Mouse (Mus musculus): Measurements from ENCODE around the gene Amn. TPM values are rescaled to one million over a fixed set of nuclear protein-coding genes. Genes with fewer than 3 reads are reported as not detected.

The Amn gene
- polyA plus RNA-seq (2014; fragmentation: Illumina TruSeq; extraction: RNeasy Lipid Tissue Mini Kit (QIAGEN cat#74804); ENCODE audit: low read depth, low replicate concordance): 0.61 TPM

DNA sequence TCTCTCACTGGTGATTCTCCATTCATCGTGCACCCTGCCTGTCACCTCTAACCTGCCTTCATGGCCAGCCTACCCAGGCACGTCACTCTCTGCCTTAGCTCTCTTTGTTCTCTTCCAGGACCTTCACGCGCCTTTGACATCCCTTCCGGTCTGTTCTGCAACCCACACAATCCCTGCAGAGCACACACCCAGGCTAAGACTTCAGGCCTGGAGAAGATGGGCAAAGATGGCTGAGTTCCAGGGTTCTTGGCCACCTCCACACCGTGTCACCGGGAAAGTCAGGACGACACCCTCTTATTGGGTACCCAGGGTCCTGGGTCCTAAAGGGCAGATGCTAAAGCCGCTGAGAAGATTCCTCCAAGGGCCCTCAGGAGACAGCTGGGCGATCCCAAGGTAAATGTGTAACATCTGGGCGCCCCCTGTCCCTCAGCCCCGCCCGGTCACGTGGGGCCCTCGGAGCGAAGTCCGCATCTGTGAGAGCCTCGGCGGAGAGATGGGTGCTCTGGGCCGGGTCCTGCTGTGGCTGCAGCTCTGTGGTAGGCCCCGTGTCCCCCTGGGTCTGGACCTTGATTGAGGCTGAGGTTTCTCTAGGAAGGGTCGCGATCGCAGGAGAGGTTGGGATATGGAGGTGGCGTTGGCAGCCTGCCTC is at the start of gene Amn:
TSS of gene Amn (plus strand) at position 467 of the 649 bp plus-strand sequence.

Other genes starting within 250 kb of the Amn start
- 26.8 TPM for gene Rcor1, start 231.7 kb upstream of the Amn start, polyA plus RNA-seq (2014; fragmentation: Illumina TruSeq; extraction: RNeasy Lipid Tissue Mini Kit (QIAGEN cat#74804); ENCODE audit: low read depth, low replicate concordance)
- gene Traf3, start 104.7 kb upstream of the Amn start, polyA plus RNA-seq (2014; fragmentation: Illumina TruSeq; extraction: RNeasy Lipid Tissue Mini Kit (QIAGEN cat#74804); ENCODE audit: low read depth, low replicate concordance): 4.7 TPM
- not detected for gene 4930595D18Rik, start 86.6 kb upstream of the Amn start, polyA plus RNA-seq (2014; fragmentation: Illumina TruSeq; extraction: RNeasy Lipid Tissue Mini Kit (QIAGEN cat#74804); ENCODE audit: low read depth, low replicate concordance)
- 8.8 TPM for gene Cdc42bpb, start 106.6 kb downstream of the Amn start, polyA plus RNA-seq (2014; fragmentation: Illumina TruSeq; extraction: RNeasy Lipid Tissue Mini Kit (QIAGEN cat#74804); ENCODE audit: low read depth, low replicate concordance)
- not detected for gene Lbhd2, start 135.7 kb downstream of the Amn start, polyA plus RNA-seq (2014; fragmentation: Illumina TruSeq; extraction: RNeasy Lipid Tissue Mini Kit (QIAGEN cat#74804); ENCODE audit: low read depth, low replicate concordance)
- gene Exoc3l4, start 145.9 kb downstream of the Amn start, polyA plus RNA-seq (2014; fragmentation: Illumina TruSeq; extraction: RNeasy Lipid Tissue Mini Kit (QIAGEN cat#74804); ENCODE audit: low read depth, low replicate concordance): 0.28 TPM
- gene Tnfaip2, start 171.4 kb downstream of the Amn start, polyA plus RNA-seq (2014; fragmentation: Illumina TruSeq; extraction: RNeasy Lipid Tissue Mini Kit (QIAGEN cat#74804); ENCODE audit: low read depth, low replicate concordance): 6.7 TPM
- gene Gm266, start 214.7 kb downstream of the Amn start, polyA plus RNA-seq (2014; fragmentation: Illumina TruSeq; extraction: RNeasy Lipid Tissue Mini Kit (QIAGEN cat#74804); ENCODE audit: low read depth, low replicate concordance): 2.8 TPM